Mouse (Mus musculus): Measurements from ENCODE around the gene Cdca7. TPM values are rescaled to one million over a fixed set of nuclear protein-coding genes. Genes with fewer than 3 reads are reported as not detected.

Cdca7 gene
- total RNA-seq (2023), result 1 to 10 TPM; 1.1 to 1.3 TPM

GRCm38 (mm10) chr2:72475797-72476485 lies at the start of gene Cdca7:
Cdca7 (plus strand) TSS chr2:72476159.

Other genes with a start within 250 kb of the Cdca7 start
- 10 to 100 TPM; 20.8 to 24.9 TPM for gene Map3k20, start 190.5 kb upstream of the Cdca7 start, total RNA-seq (2023)